Mouse (Mus musculus) heart, embryonic 10.5 days (tissue): ENCODE results near the gene Fuca2. TPM values are rescaled to one million over a fixed set of nuclear protein-coding genes. Genes with fewer than 3 reads are reported as not detected.
A peak's percentile ranks its signal among the peaks of the same experiment; 100 is the strongest.
"Not testable (repeated sequence)": the region's sequence is repeated elsewhere in the genome, so short reads cannot be mapped to it uniquely, and the experiment has no call there.

Experiments used
- DNase-seq: peaks from one replicate; pipeline ENCODE4 v3.0.0-alpha.2; 2017; ENCODE audit warnings: low spot score
- H3K27ac ChIP-seq: fragments of 300-500 bp; sonication (generic); 2 replicates; pipeline ENCODE4 v1.5.1; 2016; ENCODE audit warnings: mild to moderate bottlenecking
- H3K27me3 ChIP-seq: fragments of 300-500 bp; sonication (generic); 2 replicates; pipeline ENCODE4 v1.6.1; 2016; ENCODE audit warnings: mild to moderate bottlenecking; ENCODE audit not compliant: poor library complexity, insufficient read depth, severe bottlenecking
- H3K36me3 ChIP-seq: fragments of 300-500 bp; sonication (generic); 2 replicates; pipeline ENCODE4 v1.6.1; 2016; ENCODE audit warnings: mild to moderate bottlenecking, moderate library complexity
- H3K4me1 ChIP-seq: fragments of 300-500 bp; sonication (generic); 2 replicates; pipeline ENCODE4 v1.6.1; 2016; ENCODE audit warnings: mild to moderate bottlenecking
- H3K4me3 ChIP-seq: fragments of 300-500 bp; sonication (generic); 2 replicates; pipeline ENCODE4 v1.5.1; 2016; ENCODE audit warnings: mild to moderate bottlenecking, moderate library complexity
- H3K9me3 ChIP-seq: fragments of 300-500 bp; sonication (generic); 2 replicates; pipeline ENCODE4 v1.6.1; 2016; ENCODE audit warnings: mild to moderate bottlenecking, moderate library complexity
- WGBS: fragments of 180-500 bp; shearing (Covaris S2); methylation state at CpG from one replicate; pipeline ENCODE4 v1.1.7; 2016; 5-methylcytosine and 5-hydroxymethylcytosine counted together
- polyA plus RNA-seq: library from polyadenylated mRNA; unstranded; fragments of >200 nt; fragmentation: Nextera tagmentation; extraction: Ambion mirVana; gene quantifications from 2 replicates; pipeline ENCODE4 v1.2.1, GENCODE M21; 2016

Fuca2 gene
- polyA plus RNA-seq, 1 experiment from 2014 or later = 41.2 TPM

- Histone ChIP-seq H3K4me1 (peaks cover 6% of the 10 kb centered on the region; the same call in 1 of the 2 replicates), H3K27ac (no peak overlapping the region), H3K9me3 (no peaks in the 10 kb centered on the region), H3K36me3 (no peaks in the 10 kb centered on the region), H3K27me3 (no peaks in the 10 kb centered on the region), H3K4me3 (no peak overlapping the region)
- WGBS = 59% methylated on average over 6 of the region's 6 CpGs
- DNase-seq = no peak
Measured at GRCm38 (mm10) chr10:13489671-13490070, 9.7 kb upstream of the Fuca2 start.

DNA sequence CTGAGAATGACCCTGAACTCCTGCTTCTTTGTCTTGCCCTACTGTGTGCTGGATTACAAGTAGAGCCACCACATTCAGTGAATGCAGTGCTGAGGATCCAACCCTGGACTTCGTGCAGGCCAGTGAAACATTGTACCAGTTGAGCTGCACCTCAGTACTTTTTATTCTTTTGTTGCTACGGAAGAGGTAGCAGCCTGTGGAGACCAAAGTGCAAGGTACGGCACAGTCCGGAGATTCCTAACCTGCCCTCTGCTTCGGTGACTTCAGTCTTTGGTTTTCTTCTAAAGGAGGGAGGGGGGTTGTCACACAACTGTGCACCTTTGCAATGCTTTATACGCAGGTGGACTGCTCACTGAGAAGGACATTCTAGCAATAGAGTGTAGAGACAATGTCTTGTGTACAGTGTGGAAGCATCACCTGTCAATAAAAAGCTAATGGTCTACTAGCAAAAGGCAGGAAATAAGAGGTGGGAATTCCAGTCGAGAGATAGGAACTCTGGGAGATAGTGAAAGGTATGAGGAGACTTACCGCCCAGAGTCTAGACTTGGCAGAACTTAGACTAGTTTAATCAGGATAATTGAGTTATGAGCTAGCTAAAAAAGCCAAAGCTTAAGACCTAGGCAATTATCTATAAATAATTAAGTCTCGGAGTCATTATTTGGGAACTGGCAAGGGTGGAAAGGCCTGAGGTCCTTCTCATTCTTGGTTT, 5.2 kb upstream of the Fuca2 start:
- WGBS = 89% methylated on average over 9 of the region's 9 CpGs
- Histone ChIP-seq H3K4me3 (no peak overlapping the region), H3K36me3 (no peaks in the 10 kb centered on the region), H3K9me3 (no peaks in the 10 kb centered on the region), H3K27ac (no peak overlapping the region), H3K4me1 (no peaks in the 10 kb centered on the region), H3K27me3 (0 out of 2 replicates have a peak, but pooled peaks cover under 1% of the 10 kb centered on the region)
- DNase-seq = no peak

- Histone ChIP-seq H3K4me1 (peaks cover 8% of the 10 kb centered on the region), H3K27ac (no peak overlapping the region), H3K4me3 (no peak overlapping the region), H3K36me3 (no peaks in the 10 kb centered on the region), H3K27me3 (peaks cover 5% of the 10 kb centered on the region; the same call in 1 of the 2 replicates), H3K9me3 (no peaks in the 10 kb centered on the region)
- no peak for DNase-seq
- WGBS = 72% methylated on average over 3 of the region's 3 CpGs
Measured at GRCm38 (mm10) chr10:13496315-13496714, 3.0 kb upstream of the Fuca2 start.

DNA sequence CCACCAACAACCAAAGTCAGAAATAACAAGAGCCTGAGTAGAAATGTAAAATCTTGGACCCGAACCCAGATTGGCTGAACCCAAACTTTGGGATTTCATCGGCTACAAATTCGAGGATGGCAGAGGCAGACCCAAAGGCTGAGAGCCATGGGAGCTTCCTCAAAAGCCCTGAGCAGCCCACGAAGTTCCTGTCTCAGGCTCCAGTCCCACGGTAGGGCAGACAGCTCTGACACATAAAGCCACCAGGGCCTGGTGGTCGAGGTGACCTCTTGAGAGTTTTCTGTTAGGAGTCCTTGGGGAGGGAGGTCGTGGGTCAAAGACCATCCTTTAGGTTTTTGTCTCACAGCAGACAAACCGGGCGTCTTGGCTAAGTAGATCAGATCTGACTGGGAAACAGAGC, 1.1 kb downstream of the Fuca2 start:
- H3K9me3 ChIP-seq = no peaks in the 10 kb centered on the region
- peaks cover 21% of the 10 kb centered on the region for H3K36me3 ChIP-seq
- WGBS = 49% methylated on average over 9 of the region's 9 CpGs
- peaks cover 5% of the 10 kb centered on the region; the same call in 1 of the 2 replicates for H3K27me3 ChIP-seq
- H3K27ac ChIP-seq = peak overlapping the region; percentile 87
- DNase-seq = no peak
- H3K4me3 ChIP-seq = peak overlapping the region; percentile 66
- peaks cover 20% of the 10 kb centered on the region for H3K4me1 ChIP-seq

DNA sequence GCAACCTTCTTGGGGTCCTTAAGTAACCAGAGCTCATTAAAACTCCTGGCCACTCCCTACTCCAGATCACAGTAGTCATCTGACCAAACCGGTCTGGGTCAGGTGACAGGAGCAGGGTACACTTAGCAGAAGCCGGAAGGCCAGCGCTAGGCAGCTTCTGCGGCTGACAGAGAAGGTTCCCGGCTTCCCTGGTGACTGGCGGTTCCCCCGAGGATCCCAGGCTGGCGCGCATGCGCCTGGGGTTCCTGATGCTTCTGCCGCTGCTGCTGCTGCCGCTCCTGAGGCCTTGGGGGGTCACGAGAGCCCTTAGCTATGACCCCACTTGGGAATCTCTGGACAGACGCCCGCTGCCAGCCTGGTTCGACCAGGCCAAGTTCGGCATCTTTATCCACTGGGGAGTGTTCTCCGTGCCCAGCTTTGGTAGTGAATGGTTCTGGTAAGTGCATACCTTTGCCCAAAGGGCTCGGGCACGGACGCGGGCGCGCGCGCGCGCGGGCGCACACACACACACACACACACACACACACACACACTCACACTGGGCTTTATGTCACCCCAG, 1.7 kb downstream of the Fuca2 start:
- Histone ChIP-seq H3K27ac (peak overlapping the region; percentile 87), H3K9me3 (no peaks in the 10 kb centered on the region), H3K4me1 (peaks cover 20% of the 10 kb centered on the region), H3K4me3 (peak overlapping the region; percentile 66), H3K27me3 (peaks cover 5% of the 10 kb centered on the region; the same call in 1 of the 2 replicates), H3K36me3 (peaks cover 27% of the 10 kb centered on the region)
- WGBS = under 1% methylated on average over 30 of the region's 30 CpGs
- peak; percentile 95 for DNase-seq

DNA sequence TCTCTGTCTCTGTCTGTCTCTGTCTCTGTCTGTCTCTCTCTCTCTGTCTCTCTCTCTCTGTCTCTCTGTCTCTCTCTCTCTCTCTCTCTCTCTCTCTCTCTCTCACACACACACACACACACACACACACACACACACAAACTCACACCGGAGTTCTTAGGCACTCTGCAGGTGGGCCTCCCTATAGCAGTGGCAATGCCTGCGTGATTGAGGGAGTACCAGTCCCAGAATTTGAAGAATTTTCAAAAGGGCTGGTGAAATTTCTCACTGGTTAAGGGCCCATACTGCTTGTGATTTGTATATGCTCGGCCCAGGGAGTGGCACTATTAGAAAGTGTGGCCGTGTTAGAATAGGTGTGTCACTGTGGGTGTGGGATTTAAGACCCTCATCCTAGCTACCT, 2.2 kb downstream of the Fuca2 start:
- H3K27ac ChIP-seq = peak overlapping the region; percentile 87; the same call in 1 of the 2 replicates

DNA sequence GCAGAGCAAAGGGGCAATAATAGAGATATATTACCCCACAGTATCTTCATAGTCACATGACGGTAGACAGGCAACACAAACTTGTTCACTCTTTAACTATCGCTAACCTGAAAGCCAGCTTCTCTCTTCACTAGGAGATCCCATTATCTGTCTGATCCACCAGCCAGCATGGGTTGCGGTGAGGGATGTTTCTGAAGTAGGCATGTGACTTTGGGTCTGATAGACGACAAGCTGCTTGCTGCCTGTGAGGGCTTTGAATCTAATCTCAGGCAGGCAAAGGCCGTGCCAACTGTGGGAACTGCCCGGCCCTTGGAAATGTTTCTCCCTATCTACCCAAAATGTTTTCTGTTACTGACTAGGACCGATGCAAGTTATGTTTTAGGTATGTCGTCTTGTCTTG, 3.0 kb downstream of the Fuca2 start:
- Histone ChIP-seq H3K36me3 (peaks cover 30% of the 10 kb centered on the region), H3K4me3 (0 out of 2 replicates have a peak overlapping the region, but pooled peaks have one; percentile 3), H3K9me3 (no peaks in the 10 kb centered on the region), H3K27me3 (peaks cover 5% of the 10 kb centered on the region; the same call in 1 of the 2 replicates), H3K4me1 (peaks cover 20% of the 10 kb centered on the region), H3K27ac (no peak overlapping the region)
- DNase-seq = no peak
- 60% methylated on average over 8 of the region's 8 CpGs for WGBS

More for the DNA sequence above, 2.2 kb downstream of the Fuca2 start:
- H3K4me1 ChIP-seq = peaks cover 20% of the 10 kb centered on the region
- not testable (repeated sequence) for H3K9me3 ChIP-seq, DNase-seq, H3K27me3 ChIP-seq
- 50% methylated on average over 4 of the region's 4 CpGs for WGBS
- H3K36me3 ChIP-seq = peaks cover 27% of the 10 kb centered on the region
- peak overlapping the region; percentile 66 for H3K4me3 ChIP-seq

DNA sequence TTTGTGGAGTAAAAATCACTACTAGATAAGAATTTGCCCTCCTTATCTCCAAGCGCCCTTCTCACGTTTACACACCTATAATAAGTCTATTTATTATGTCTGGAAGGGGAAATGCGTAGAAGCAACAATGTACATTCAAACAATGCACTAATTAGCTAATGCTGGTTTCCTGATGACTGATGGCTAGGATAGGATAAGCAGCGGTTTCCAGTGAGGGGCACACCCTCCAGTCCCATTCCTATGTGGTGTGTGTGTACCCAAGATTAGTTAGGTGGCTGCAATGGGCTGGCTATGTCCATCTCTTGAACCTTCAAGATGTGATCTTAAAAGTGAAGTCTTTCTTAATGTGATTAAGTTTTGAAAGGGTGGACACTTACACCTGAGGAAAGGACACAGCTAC, 22.5 kb downstream of the Fuca2 start:
- Histone ChIP-seq H3K27me3 (no peaks in the 10 kb centered on the region), H3K4me1 (no peaks in the 10 kb centered on the region), H3K4me3 (no peak overlapping the region), H3K36me3 (peaks cover 6% of the 10 kb centered on the region; the same call in 1 of the 2 replicates), H3K9me3 (no peaks in the 10 kb centered on the region), H3K27ac (no peak overlapping the region)
- no peak for DNase-seq
- 79% methylated on average over 4 of the region's 4 CpGs for WGBS

GRCm38 (mm10) chr10:13528155-13528554, 28.8 kb downstream of the Fuca2 start:
- H3K27ac ChIP-seq = no peak overlapping the region
- H3K4me1 ChIP-seq = no peaks in the 10 kb centered on the region
- peaks cover 41% of the 10 kb centered on the region for H3K36me3 ChIP-seq
- no peak for DNase-seq
- WGBS = 83% methylated on average over 4 of the region's 4 CpGs
- no peak overlapping the region for H3K4me3 ChIP-seq
- no peaks in the 10 kb centered on the region for H3K9me3 ChIP-seq
- H3K27me3 ChIP-seq = no peaks in the 10 kb centered on the region

DNA sequence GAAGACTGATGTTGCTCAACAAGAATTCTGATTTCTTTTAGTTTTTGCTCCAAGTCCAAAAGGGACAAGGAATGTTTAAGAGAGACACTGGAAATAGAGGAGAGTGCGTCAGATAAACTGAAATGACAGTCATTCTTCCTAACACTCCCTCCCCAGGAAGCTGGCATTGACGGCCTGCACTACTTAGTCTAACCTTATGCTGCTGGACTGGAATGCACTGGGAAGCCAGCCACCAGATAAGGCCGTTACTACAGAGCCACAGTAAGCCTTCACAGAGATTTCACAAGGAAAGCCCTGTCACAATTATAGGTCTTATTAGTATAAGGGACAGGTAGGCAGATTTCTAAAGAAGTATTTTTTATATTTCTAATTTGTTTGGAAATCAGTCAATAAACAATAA, 35.4 kb downstream of the Fuca2 start:
- DNase-seq = no peak
- Histone ChIP-seq H3K4me1 (no peaks in the 10 kb centered on the region), H3K27ac (no peak overlapping the region), H3K9me3 (no peaks in the 10 kb centered on the region), H3K27me3 (no peaks in the 10 kb centered on the region), H3K36me3 (peaks cover 44% of the 10 kb centered on the region), H3K4me3 (no peak overlapping the region)
- 35% methylated on average over 3 of the region's 3 CpGs for WGBS

- Histone ChIP-seq H3K4me1 (no peaks in the 10 kb centered on the region), H3K27me3 (no peaks in the 10 kb centered on the region), H3K4me3 (no peak overlapping the region), H3K27ac (no peak overlapping the region), H3K36me3 (peaks cover 33% of the 10 kb centered on the region), H3K9me3 (no peaks in the 10 kb centered on the region)
- DNase-seq = no peak
- WGBS = 91% methylated on average over 7 of the region's 7 CpGs
Measured at GRCm38 (mm10) chr10:13536706-13537105, 37.4 kb downstream of the Fuca2 start.

DNA sequence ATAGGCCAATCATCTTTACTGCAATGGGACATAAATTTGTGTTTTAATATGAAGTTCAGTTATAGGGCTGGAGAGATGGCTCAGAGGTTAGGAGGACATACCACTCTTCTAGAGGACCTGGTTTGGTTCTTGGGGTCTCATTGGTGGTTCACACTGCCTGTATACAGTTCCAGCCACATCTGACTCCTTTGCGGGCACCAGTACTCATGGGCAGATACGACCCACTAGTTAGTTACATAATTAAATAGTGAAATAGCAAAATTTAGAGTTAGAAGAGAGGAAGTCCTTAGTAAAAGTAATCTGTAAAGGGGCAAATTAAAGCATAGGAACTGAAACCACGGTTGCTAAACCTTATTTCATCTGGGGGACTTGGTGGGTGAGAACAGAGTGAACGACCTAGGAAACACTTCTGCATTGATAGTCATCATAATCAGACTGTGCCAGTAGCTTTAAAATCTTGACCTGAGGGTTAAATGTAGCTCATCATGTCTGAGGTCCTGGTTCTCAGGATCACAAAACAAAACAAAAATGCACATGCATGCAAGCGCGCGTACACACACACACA, 40.5 kb downstream of the Fuca2 start:
- Histone ChIP-seq H3K36me3 (peaks cover 21% of the 10 kb centered on the region), H3K27me3 (no peaks in the 10 kb centered on the region), H3K4me3 (no peak overlapping the region), H3K4me1 (no peaks in the 10 kb centered on the region), H3K9me3 (no peaks in the 10 kb centered on the region), H3K27ac (no peak overlapping the region)
- WGBS = 91% methylated on average over 7 of the region's 7 CpGs
- DNase-seq = no peak

- Histone ChIP-seq H3K9me3 (no peaks in the 10 kb centered on the region), H3K4me3 (no peak overlapping the region), H3K27ac (no peak overlapping the region), H3K27me3 (no peaks in the 10 kb centered on the region), H3K4me1 (no peaks in the 10 kb centered on the region), H3K36me3 (peaks cover 14% of the 10 kb centered on the region)
- 92% methylated on average over 5 of the region's 5 CpGs for WGBS
- no peak for DNase-seq
Measured at GRCm38 (mm10) chr10:13541721-13542120, 42.4 kb downstream of the Fuca2 start.
